ENCODE assay signal across 20 mouse cellular contexts in the genomic region with DNA sequence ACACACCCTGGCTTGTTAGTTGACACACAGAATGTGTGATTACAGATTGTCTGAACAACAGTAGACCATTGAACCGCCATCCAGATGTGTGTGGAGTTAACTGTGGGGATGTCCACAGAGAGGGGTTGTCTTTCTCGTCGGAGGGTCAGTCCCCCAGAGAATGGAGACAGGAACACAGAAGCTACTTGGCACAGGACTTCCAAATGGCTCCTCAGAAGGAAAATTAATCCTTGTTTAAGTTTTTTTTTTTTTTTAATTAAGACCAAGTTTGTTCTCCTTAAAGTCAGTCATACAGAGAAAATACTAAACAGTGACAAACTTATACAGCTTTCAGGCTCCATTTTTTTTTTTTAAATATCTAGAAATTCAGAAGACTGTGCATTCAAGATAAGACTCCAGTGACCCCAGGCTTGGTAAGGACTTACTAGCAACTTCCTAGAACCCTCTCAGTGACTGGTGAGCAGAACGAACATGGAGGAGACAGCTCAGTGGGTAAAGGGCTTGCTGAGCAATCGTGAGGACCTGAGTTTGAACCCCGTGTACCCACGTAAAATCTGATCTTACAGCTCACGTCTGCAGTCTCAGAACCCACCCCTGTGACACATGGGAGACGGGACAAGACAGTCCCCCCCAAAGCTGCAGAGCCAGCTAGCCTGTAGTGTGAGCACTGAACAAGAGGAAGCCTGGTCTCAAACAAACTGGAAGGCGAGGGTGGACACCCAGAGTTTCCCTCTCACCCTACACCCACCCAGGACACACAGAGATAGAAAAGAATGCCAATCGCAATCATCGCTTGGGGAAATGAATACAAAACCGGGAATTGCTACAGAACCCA.
A peak's percentile ranks its signal among the peaks of the same experiment; 100 is the strongest.
DNase-seq lines count a peak whose midpoint lies in the region; ATAC-seq and TF ChIP-seq lines count a peak whose summit lies in the region.
"Had no signal": no experiment of that assay in that cellular context is flagged by ENCODE, and none has a peak within 500 bp of the region (broad histone marks: within the 10 kb centered on the region; RNA-seq: fewer than 3 reads in every experiment).

No protein-coding gene starts in this region.

- TF ChIP-seq POLR2A in MEL (IDR thresholded peaks at IDR 0.05; ENCODE audit: control insufficient read depth in 1 of 2, insufficient read depth in 1 of 2, low read depth in 1 of 2, low read length in 2 of 2, poor library complexity in 1 of 2), result no peak

- no peaks in the 10 kb centered on the region for H3K9me3 ChIP-seq in heart, embryonic 11.5 days (replicated peaks; ENCODE audit: control insufficient read depth, low read length)
- no peaks in the 10 kb centered on the region for H3K9me3 ChIP-seq in MEL (replicated peaks; ENCODE audit: insufficient read depth, low read length)
- H3K9me3 ChIP-seq in limb, embryonic 10.5 days (replicated peaks), result no peaks in the 10 kb centered on the region
- H3K9me3 ChIP-seq in liver, embryonic 16.5 days (replicated peaks; ENCODE audit: control insufficient read depth, low read length), result no peaks in the 10 kb centered on the region
- H3K9me3 ChIP-seq: embryonic facial prominence, embryonic 12.5 days; intestine, embryonic 15.5 days; megakaryocyte, embryonic 14.5 days; midbrain, embryonic 15.5 days had no signal

- no peak for DNase-seq in heart, postnatal 14 days
- peak; percentile 90 for DNase-seq in MEL (ENCODE audit: low read depth, low spot score)
- DNase-seq in limb, embryonic 10.5 days (ENCODE audit: low spot score), result no peak
- DNase-seq in frontal cortex, adult 2 months (ENCODE audit: extremely low spot score in 1 of 2, low spot score in 1 of 2), result no peak
- DNase-seq in layer of hippocampus, postnatal 25 days (ENCODE audit: extremely low spot score in 1 of 2, low spot score in 1 of 2), result no peak
- DNase-seq: cerebellum, adult 8-10 months; gastrocnemius, postnatal 14 days; lung, adult 18-20 months; lung, postnatal 14 days; right cerebral cortex, postnatal 25 days; thymus, postnatal 4 days had no signal

- 74% methylated on average over 13 of the region's 13 CpGs for WGBS in heart, embryonic 11.5 days (ENCODE audit: insufficient replicate concordance)
- 90% methylated on average over 13 of the region's 13 CpGs for WGBS in limb, embryonic 10.5 days
- 47% methylated on average over 13 of the region's 13 CpGs for WGBS in liver, embryonic 16.5 days (ENCODE audit: insufficient replicate concordance)

- H3K9ac ChIP-seq in heart, embryonic 11.5 days (ENCODE audit: low read depth, low read length), result no peak overlapping the region
- H3K9ac ChIP-seq in MEL (ENCODE audit: control insufficient read depth, low read depth, low read length, poor library complexity, severe bottlenecking), result peak overlapping the region; percentile 43
- H3K9ac ChIP-seq in liver, embryonic 16.5 days (ENCODE audit: low read depth, low read length), result no peak overlapping the region
- H3K9ac ChIP-seq: embryonic facial prominence, embryonic 12.5 days; hindbrain, embryonic 14.5 days; intestine, embryonic 15.5 days; midbrain, embryonic 15.5 days had no signal

- no peak overlapping the region for H3K4me3 ChIP-seq in heart, embryonic 11.5 days (ENCODE audit: low read depth, low read length)
- no peak overlapping the region; a peak in 1 of 4 replicates for H3K4me3 ChIP-seq in MEL (ENCODE audit: control insufficient read depth in 1 of 2, insufficient read depth in 1 of 2, low read depth in 2 of 2, low read length in 2 of 2)
- H3K4me3 ChIP-seq in limb, embryonic 10.5 days, result no peak overlapping the region
- no peak overlapping the region for H3K4me3 ChIP-seq in liver, embryonic 16.5 days (ENCODE audit: low read depth, low read length)
- H3K4me3 ChIP-seq: embryonic facial prominence, embryonic 12.5 days; intestine, embryonic 15.5 days; megakaryocyte, embryonic 14.5 days; midbrain, embryonic 15.5 days had no signal

- intact Hi-C loops in heart, postnatal 14 days (cut with DNase I), result no loop called here

- no peak for TF ChIP-seq RAD21 in MEL (IDR thresholded peaks at IDR 0.05; ENCODE audit: low read depth, low read length)

- ATAC-seq in heart, embryonic 11.5 days (replicated peaks; ENCODE audit: insufficient number of reproducible peaks, low FRiP score, low TSS enrichment), result no peak
- peak; percentile 30; the same call in 1 of the 2 replicates for ATAC-seq in liver, embryonic 16.5 days (ENCODE audit: low read depth)
- ATAC-seq: forebrain, embryonic 14.5 days; intestine, embryonic 15.5 days; midbrain, embryonic 15.5 days had no signal

- TF ChIP-seq EP300 in MEL (IDR thresholded peaks at IDR 0.05; ENCODE audit: low read depth in 1 of 2, low read length in 2 of 2), result peak; percentile 87 to 94

- no peak for TF ChIP-seq CTCF in MEL (IDR thresholded peaks at IDR 0.05 in 2 of 3, conservative IDR thresholded peaks at IDR 0.05 in 1 of 3; ENCODE audit: control insufficient read depth in 1 of 3, insufficient read depth in 1 of 3, low read depth in 2 of 3, low read length in 3 of 3, poor library complexity in 1 of 3, severe bottlenecking in 1 of 3)

- H3K36me3 ChIP-seq in heart, embryonic 11.5 days (ENCODE audit: control insufficient read depth, insufficient read depth, low read length), result no peaks in the 10 kb centered on the region
- peaks cover 0 to 51% of the 10 kb centered on the region in 2 experiments; a peak in 2 of 4 replicates for H3K36me3 ChIP-seq in MEL (ENCODE audit: control insufficient read depth in 1 of 2, insufficient read depth in 2 of 2, low read length in 2 of 2)
- no peaks in the 10 kb centered on the region for H3K36me3 ChIP-seq in limb, embryonic 10.5 days
- no peaks in the 10 kb centered on the region for H3K36me3 ChIP-seq in liver, embryonic 16.5 days (ENCODE audit: control insufficient read depth, insufficient read depth)
- H3K36me3 ChIP-seq: embryonic facial prominence, embryonic 12.5 days; intestine, embryonic 15.5 days; midbrain, embryonic 15.5 days had no signal

- peaks cover 66% of the 10 kb centered on the region for H3K4me1 ChIP-seq in heart, embryonic 11.5 days (ENCODE audit: control insufficient read depth, insufficient read depth, low read length)
- H3K4me1 ChIP-seq in MEL (ENCODE audit: control insufficient read depth in 1 of 2, insufficient read depth in 2 of 2, low read length in 2 of 2), result peaks cover 33 to 49% of the 10 kb centered on the region in 2 experiments
- peaks cover 67% of the 10 kb centered on the region for H3K4me1 ChIP-seq in limb, embryonic 10.5 days
- H3K4me1 ChIP-seq in liver, embryonic 16.5 days (ENCODE audit: control insufficient read depth, low read depth, low read length), result peaks cover 33% of the 10 kb centered on the region

- H3K79me2 ChIP-seq in MEL (ENCODE audit: control insufficient read depth, insufficient read depth, low read length, poor library complexity), result no peaks in the 10 kb centered on the region

- no peak overlapping the region; the same call in 1 of the 2 replicates for H3K4me2 ChIP-seq in heart, embryonic 11.5 days
- no peak overlapping the region for H3K4me2 ChIP-seq in liver, embryonic 16.5 days (ENCODE audit: low read depth, low read length)
- H3K4me2 ChIP-seq: embryonic facial prominence, embryonic 12.5 days; hindbrain, embryonic 14.5 days; intestine, embryonic 15.5 days; midbrain, embryonic 15.5 days had no signal

- H3K27me3 ChIP-seq in heart, embryonic 11.5 days (ENCODE audit: control insufficient read depth, insufficient read depth, low read length), result no peaks in the 10 kb centered on the region
- no peaks in the 10 kb centered on the region for H3K27me3 ChIP-seq in MEL (ENCODE audit: control insufficient read depth in 1 of 2, insufficient read depth in 2 of 2, low read length in 2 of 2)
- peaks cover 42% of the 10 kb centered on the region for H3K27me3 ChIP-seq in limb, embryonic 10.5 days (ENCODE audit: low read depth, poor library complexity, severe bottlenecking)
- no peaks in the 10 kb centered on the region for H3K27me3 ChIP-seq in liver, embryonic 16.5 days (ENCODE audit: control insufficient read depth, insufficient read depth, low read depth, low read length)
- H3K27me3 ChIP-seq: CH12.LX; embryonic facial prominence, embryonic 12.5 days; intestine, embryonic 15.5 days; megakaryocyte, embryonic 14.5 days; midbrain, embryonic 15.5 days had no signal

- H3K27ac ChIP-seq in heart, embryonic 11.5 days (ENCODE audit: low read depth, low read length), result peak overlapping the region; percentile 66
- H3K27ac ChIP-seq in MEL (ENCODE audit: control insufficient read depth, low read depth, low read length), result peak overlapping the region; percentile 83
- H3K27ac ChIP-seq in limb, embryonic 10.5 days, result 0 out of 2 replicates have a peak overlapping the region, but pooled peaks have one; percentile 0
- H3K27ac ChIP-seq in liver, embryonic 16.5 days (ENCODE audit: low read length), result no peak overlapping the region
- H3K27ac ChIP-seq: embryonic facial prominence, embryonic 12.5 days; hindbrain, embryonic 14.5 days; intestine, embryonic 15.5 days; midbrain, embryonic 15.5 days had no signal

TF ChIP-seq in MEL, 35 proteins besides CTCF, POLR2A, EP300 and RAD21 (continues in another document):
- peak; percentile 92 for TF ChIP-seq TCF12 (IDR thresholded peaks at IDR 0.05; ENCODE audit: low read depth, low read length)
- peak; percentile 49; the same call in 1 of the 2 replicates for TF ChIP-seq TBP (IDR thresholded peaks at IDR 0.05; ENCODE audit: low read depth, low read length)
- 0 out of 2 replicates have a peak, but pooled peaks have one; percentile 22 for TF ChIP-seq ELF1 (IDR thresholded peaks at IDR 0.05; ENCODE audit: low read depth, low read length)
- 0 out of 2 replicates have a peak, but pooled peaks have one; percentile 32 for TF ChIP-seq JUND (IDR thresholded peaks at IDR 0.05; ENCODE audit: low read depth, low read length)
- TF ChIP-seq TAL1 (IDR thresholded peaks at IDR 0.05; ENCODE audit: low read length), result peak; percentile 70
- TF ChIP-seq HCFC1 (IDR thresholded peaks at IDR 0.05; ENCODE audit: low read depth, low read length), result 0 out of 2 replicates have a peak, but pooled peaks have one; percentile 29
- no peak for TF ChIP-seq ZMIZ1 (IDR thresholded peaks at IDR 0.05; ENCODE audit: low read depth, low read length)
- no peak for TF ChIP-seq POLR2AphosphoS2 (IDR thresholded peaks at IDR 0.05; ENCODE audit: low read length)
- TF ChIP-seq NRF1 (IDR thresholded peaks at IDR 0.05; ENCODE audit: insufficient read depth, low read depth, low read length, poor library complexity, severe bottlenecking), result no peak
- TF ChIP-seq ZKSCAN1 (IDR thresholded peaks at IDR 0.05; ENCODE audit: low read depth, low read length), result no peak; the same call in 1 of the 2 replicates
- TF ChIP-seq BHLHE40 (IDR thresholded peaks at IDR 0.05; ENCODE audit: borderline replicate concordance, low read depth, low read length), result peak; percentile 43; the same call in 1 of the 2 replicates
- no peak for TF ChIP-seq MYC (IDR thresholded peaks at IDR 0.05; ENCODE audit: low read depth, low read length)
- no peak for TF ChIP-seq CHD2 (IDR thresholded peaks at IDR 0.05; ENCODE audit: low read length)
- 0 out of 2 replicates have a peak, but pooled peaks have one; percentile 18 for TF ChIP-seq MAFK (IDR thresholded peaks at IDR 0.05; ENCODE audit: borderline replicate concordance, low read depth, low read length)
- no peak for TF ChIP-seq MYB (IDR thresholded peaks at IDR 0.05; ENCODE audit: low read depth, low read length)
- peak; percentile 56; the same call in 1 of the 2 replicates for TF ChIP-seq MXI1 (IDR thresholded peaks at IDR 0.05; ENCODE audit: low read depth, low read length)
